Mouse (Mus musculus): ENCODE data around the gene H2-DMb2.

H2-DMb2 gene

DNA sequence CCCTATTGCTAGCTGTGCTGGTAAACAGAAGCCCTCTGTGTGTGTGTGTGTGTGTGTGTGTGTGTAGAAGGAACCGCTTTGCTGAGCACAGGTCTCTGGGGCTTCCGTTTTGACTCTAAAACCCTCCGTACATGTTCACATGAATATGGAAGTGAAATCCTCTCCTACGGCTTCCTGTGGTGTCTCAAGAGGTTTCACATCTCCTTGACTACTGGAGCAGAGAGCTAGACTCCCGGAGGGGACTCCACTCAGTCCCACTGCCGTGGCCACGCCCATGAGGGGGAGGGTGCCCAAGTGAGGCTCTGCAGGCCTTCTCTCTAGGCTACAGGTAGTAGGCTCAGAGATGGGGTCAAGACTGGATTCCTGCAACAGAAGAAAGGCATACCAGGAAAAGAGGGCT is at the start of gene H2-DMb2:
Gene H2-DMb2, plus strand, starts transcription at position 275 of the 400 bp plus-strand sequence.
- peak; percentile 92 to 94 for DNase-seq

DNA sequence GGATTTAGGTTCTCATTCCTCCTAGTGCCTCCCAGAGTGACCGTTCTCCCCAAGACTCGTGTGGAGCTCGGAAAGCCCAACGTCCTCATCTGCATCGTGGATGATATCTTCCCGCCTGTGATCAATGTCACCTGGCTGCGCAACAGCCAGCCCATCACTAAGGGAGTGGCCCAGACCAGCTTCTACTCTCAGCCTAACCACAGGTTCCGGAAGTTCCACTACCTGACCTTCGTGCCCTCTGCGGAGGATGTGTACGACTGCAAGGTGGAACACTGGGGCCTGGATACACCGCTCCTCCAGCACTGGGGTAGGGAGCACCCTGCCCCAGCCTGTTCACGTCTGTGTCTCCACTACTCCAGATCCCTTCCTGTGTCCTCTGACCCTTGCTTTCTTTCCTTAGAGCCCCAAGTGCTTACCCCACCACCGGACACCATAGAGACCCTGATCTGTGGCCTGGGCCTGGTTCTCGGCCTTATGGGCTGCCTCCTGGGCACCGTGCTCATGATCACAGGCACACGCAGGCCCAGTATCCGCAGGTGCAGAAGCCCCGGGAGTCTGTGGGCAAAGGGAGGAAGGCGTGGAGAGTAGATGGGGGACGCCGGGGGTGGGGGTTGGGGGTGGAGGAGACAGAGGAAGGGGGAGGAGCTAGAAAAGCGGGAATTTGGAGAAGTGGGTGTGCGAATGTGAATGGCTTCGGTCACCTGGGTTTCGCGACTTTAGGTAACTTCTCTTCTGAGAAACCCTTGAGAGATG is 48.6 kb upstream of the H2-DMb2 start:
- no peak for DNase-seq

DNA sequence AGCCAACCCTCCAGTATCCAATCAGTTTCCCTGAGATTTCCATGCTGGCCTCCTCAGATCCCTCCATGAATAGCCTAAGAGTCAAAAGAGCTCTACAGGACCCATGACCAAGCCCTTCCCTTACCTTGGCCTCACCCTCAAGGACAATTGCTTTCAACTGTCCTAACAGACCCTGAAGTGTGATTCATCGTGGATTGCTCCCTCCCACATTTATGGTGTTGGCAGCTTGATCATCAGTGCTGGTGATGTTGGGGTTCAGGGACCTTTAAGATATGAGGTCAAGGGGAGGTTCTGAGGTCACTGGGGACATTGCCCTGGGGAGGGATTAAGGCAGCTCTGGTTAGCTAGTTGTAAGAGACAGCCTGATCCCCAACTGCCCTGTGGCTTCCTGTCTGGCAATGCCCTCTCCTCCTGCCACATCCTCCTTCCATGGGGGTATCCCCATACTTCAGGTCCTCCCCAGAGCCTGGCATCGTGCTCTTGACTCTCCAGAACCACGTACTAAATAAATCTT is 46.6 kb upstream of the H2-DMb2 start:
- no peak for DNase-seq

DNA sequence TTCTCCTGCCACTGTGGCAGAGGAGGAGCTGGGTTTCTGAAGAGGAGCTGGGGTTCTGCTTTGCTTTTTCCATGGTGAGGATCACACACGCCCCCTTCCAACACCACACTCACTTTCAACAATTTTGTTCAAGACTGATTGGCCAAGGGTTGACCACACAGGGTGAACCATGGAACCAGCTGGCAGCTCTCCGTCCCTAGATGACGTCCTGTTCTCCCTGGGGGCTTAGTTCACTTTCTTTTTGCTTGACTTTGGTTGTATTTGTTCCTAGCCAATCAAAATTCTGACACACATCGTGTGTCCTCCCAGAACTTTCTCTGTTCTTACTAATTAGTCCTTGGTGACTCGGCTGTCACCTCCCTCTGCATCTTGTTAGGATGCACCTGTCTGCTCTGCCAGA is 45.8 kb upstream of the H2-DMb2 start:
- no peak for DNase-seq

DNA sequence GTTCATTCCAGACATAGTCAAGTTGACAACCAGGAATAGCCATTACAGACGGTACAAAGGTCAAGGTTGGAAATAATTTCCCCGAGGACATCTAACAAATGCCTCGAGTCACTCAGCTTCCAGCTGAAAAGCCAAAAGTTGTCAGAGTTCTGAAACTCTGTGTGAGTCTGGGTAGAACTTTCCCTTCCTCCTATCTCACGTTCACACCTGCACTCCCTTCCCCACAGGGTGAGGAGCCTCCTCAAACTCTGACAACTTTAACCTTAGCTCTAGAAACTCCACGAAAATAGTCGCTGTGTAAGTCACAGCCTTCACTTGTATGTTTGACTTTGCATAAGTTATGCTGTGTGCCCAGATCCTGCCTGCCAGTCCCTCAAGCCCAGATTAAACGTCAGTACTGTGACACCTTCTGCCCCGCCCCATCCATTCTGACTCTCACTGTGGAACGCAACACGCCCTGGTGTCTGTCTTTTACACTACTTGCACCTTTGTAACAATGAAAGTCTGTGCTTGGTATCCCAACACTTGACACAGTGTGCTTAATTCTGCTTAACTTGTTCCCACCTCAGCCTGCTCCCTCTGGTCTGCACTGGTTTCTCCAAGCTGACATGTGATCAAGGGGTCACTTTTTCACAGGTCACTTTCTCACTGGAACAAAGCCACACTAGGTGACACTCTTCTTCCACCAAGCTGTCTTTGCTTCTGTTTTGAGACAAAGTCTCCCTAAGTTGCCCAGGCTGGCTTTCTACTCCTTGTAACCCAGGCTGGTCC is 44.2 kb upstream of the H2-DMb2 start:
- no peak for DNase-seq

GRCm38 (mm10) chr17:34099531-34099930 is 43.6 kb upstream of the H2-DMb2 start:
- DNase-seq: no peak

GRCm38 (mm10) chr17:34101185-34101584 is 41.9 kb upstream of the H2-DMb2 start:
- DNase-seq: no peak

DNA sequence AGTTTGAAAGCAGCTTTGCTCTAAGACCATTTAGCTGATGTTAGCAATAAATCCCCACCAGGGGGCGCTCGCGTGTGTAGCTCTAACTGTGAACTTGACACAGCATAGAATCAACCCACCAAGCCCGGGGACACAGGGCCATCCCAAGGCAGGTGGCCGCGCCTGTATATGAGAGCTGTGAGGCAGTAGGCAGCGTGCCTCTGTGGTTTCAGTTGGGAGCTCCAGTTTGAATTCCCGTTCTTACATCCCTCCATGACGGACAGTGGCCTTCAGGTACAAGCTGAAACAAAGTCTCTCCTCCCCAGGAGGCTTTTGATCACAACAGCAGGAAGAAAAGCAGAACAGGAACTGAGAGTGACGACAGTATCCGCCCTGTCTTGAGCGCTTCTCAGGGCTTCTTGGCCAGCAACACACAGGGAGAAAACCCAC is 41.5 kb upstream of the H2-DMb2 start:
- DNase-seq: peak; percentile 86 to 99

GRCm38 (mm10) chr17:34102831-34103230 is 40.3 kb upstream of the H2-DMb2 start:
- DNase-seq: no peak

DNA sequence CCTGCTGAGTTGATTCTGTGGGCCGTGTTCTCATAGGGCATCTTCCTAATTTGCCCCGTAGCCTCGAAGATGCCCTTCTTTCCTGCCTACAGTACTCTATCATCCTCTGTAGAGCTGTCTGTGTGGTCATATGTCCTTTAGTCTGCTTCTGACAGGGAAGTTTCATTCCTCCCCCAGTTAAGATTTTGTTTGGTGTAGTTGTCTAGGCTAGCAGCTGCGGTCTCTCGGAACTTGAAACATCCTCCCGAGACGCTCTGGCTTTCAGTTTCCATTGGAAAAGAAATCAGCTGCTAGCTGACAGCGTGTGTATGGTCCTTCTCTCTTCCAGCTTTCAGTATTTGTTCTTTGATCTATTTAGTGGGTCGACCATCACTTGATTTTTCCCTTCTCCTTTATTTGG is 38.3 kb upstream of the H2-DMb2 start:
- DNase-seq: no peak

DNA sequence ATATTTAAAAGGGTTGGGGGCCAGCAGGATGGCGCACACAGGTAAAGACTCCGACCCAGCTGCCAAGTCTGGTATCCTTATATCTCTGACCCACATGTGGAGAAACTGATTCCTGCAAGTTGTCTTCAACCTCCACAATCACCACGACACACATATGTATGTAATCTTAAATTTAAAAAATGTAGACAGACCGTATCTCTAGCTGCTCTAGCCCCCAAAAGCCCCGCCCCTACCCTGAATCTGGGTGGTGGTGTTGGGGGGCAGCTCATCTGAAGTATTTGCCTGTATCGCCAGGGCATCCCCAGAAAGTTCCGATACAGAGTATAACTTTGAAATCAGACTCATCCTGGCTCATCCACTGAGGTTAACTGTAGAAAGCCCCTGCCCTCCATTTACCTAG is 36.6 kb upstream of the H2-DMb2 start:
- DNase-seq: no peak

GRCm38 (mm10) chr17:34107109-34107867 is 35.8 kb upstream of the H2-DMb2 start:
- no peak for DNase-seq

DNA sequence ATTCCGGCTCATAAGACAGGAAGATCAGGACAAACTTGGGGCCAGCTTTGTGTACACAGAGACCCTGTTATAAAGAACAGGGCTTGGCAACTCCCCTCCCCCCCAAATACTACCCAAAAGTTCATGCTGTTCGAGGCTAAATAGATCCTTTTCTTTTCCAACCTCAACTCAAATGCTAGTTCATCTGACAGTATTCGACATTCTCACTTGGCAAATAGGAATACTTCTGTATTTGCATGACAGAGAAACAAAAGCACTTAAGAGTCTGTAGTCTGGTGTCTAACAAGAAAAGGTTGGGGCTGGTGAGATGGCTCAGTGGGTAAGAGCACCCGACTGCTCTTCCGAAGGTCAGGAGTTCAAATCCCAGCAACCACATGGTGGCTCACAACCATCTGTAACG is 34.6 kb upstream of the H2-DMb2 start:
- no peak for DNase-seq

- no peak for DNase-seq
Observed at GRCm38 (mm10) chr17:34109038-34109805, 33.9 kb upstream of the H2-DMb2 start.

DNA sequence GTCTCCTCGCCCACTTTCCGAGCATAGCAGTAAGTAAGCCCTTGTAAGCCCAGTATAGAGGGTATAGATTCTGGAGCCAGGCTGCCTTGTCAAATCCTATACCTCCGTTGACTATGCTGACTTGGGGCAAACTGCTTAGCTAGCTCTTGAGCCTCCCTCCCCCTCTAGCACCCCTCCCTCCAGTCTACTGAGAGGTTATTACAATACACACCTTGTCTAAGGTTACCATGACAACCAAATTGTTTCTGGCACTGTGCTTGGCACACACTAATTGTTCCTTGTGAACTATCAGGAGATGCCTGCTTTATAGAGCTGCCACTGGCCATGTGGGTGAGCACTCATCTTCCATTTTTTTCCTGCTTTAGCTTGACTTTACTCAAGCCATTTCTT is 33.3 kb upstream of the H2-DMb2 start:
- no peak for DNase-seq

DNA sequence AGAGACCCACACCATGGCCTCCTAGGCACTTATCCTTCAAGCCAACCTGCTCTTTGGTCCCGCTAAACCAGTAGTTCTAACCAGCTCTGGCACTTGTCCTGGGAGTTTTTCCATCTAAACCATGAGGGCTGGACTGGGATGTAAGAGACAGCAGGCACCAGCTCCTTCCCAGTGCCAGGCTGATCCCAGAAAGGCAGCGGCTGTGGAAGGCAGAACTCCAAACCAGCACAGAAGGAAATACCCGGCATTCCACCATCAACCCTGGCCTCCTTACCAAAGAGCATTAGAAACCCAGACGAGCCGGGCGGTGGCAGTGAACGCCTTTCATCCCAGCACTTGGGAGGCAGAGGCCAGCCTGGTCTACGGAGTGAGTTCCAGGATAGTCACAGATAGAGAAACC is 32.8 kb upstream of the H2-DMb2 start:
- no peak for DNase-seq

DNA sequence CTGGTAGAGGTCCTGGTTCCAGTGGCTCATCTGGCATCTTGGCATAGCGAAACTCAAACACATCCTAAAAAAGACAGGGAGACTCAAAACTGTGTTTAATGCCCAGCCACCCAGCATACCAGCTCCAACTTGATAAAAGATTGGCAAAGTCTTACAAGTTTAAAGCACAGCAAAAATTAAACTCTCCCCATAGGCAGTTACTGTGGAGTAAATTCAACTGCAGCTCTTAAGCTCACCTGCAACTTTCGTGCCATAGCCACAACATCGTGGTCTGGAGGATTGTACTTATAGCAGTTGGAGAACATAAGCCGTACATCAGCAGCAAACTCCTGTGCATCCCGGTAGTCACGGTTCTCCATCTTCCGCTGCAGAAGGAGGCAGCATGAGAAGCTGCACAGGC is 29.0 kb upstream of the H2-DMb2 start:
- DNase-seq: no peak

GRCm38 (mm10) chr17:34116736-34117370 is 26.3 kb upstream of the H2-DMb2 start:
- DNase-seq: no peak

GRCm38 (mm10) chr17:34117421-34118112 is 25.5 kb upstream of the H2-DMb2 start:
- no peak for DNase-seq

DNA sequence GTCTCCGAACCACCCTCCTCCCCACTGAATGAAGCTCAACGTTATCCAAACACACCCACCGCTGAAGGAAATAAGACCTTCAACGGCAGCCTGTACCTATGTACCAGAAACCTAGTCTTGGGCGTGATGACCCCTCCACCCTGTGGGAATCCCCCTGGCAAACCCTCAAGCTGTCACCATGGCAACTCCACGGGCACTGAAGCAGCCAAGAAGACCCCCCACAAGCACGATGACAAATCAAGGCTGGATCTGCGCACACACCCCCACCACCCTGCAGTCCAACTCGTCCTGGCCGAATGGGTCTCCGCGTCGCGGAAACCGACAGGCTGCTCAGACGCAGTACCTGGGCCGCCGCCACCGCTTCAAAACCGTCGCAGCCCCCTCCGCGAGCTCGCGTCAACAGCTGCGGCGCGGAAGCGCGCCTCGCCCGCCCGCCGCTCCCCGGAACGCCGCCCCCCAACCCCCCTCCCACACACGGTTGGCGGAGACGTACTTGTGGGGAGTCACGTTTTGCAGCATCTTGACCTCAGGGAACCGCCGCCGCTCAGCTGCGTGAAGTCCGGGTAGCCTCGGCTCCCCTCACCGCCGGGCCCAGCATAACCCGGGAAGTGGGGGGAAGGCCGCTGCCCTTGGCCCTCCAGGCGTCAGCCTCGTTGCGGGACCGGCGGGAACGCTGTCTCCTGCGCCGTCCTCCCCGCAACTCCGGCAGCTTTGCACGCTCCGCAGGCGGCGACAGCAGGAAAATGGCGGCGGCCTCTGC is 24.8 kb upstream of the H2-DMb2 start:
- DNase-seq: peak; percentile 47 to 57

DNA sequence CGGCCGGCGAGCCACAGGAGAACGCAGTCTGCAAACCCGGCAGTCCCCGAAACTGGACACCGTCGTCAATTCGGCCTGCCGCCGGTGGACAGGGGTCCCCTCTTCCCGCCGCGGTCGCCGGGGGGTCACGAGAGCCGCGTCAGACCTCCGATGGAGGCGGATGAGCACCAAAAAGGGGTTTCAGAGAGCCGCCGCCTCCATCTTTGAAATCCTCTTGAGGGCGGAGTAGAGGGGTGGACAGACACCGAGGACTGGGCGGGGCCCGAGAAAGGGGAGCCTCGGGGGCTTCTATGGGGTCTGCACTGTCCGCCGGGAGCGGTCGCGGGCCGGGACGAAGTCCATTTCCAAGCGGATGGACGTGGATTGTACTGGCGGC is 24.2 kb upstream of the H2-DMb2 start:
- DNase-seq: no peak
